Mouse (Mus musculus) kidney, postnatal 0 days (tissue): ENCODE results near the gene Mob3b. TPM values are rescaled to one million over a fixed set of nuclear protein-coding genes. Genes with fewer than 3 reads are reported as not detected.

Experiments
- ATAC-seq: fragments of 200-750 bp; cut with Nextera tagmentation; replicated peaks from 2 replicates; pipeline ENCODE4 v1.8.0; 2017; ENCODE audit warnings: low read depth, moderate number of reproducible peaks, moderate TSS enrichment, moderate library complexity; ENCODE audit not compliant: low FRiP score
- DNase-seq: peaks from one replicate; pipeline ENCODE4 v3.0.0-alpha.2; 2016; ENCODE audit warnings: low spot score
- H3K27ac ChIP-seq: fragments of 300-500 bp; sonication (generic); 2 replicates; pipeline ENCODE4 v1.5.1; 2014; ENCODE audit warnings: mild to moderate bottlenecking
- H3K27me3 ChIP-seq: fragments of 300-500 bp; sonication (generic); 2 replicates; pipeline ENCODE4 v1.6.1; 2014; ENCODE audit warnings: low read length, mixed read lengths; ENCODE audit not compliant: insufficient read depth
- H3K36me3 ChIP-seq: fragments of 300-500 bp; sonication (generic); 2 replicates; pipeline ENCODE4 v1.6.1; 2014; ENCODE audit warnings: low read length, mixed read lengths; ENCODE audit not compliant: insufficient read depth
- H3K4me1 ChIP-seq: fragments of 300-500 bp; sonication (generic); replicated peaks from 2 replicates; pipeline ENCODE4 v1.6.1; 2014; ENCODE audit warnings: antibody characterized with exemption, low read length, mixed read lengths; ENCODE audit not compliant: insufficient read depth
- H3K4me2 ChIP-seq: fragments of 300-500 bp; sonication (generic); 2 replicates; pipeline ENCODE4 v1.6.1; 2014; ENCODE audit warnings: mild to moderate bottlenecking, low read length, moderate library complexity, mixed read lengths
- H3K4me3 ChIP-seq: fragments of 300-500 bp; sonication (generic); replicated peaks from 2 replicates; pipeline ENCODE4 v1.5.1; 2014; ENCODE audit warnings: low read depth, low read length
- H3K9ac ChIP-seq: fragments of 300-500 bp; sonication (generic); 2 replicates; pipeline ENCODE4 v1.6.1; 2014; ENCODE audit warnings: low read depth, low read length
- H3K9me3 ChIP-seq: fragments of 300-500 bp; sonication (generic); replicated peaks from 2 replicates; pipeline ENCODE4 v1.6.1; 2016; ENCODE audit warnings: low read length, inconsistent platforms, mixed read lengths
- CTCF ChIP-seq: IDR thresholded peaks from 2 replicates; pipeline ENCODE4 v1.5.1; 2016; ENCODE audit warnings: antibody characterized with exemption, low read depth, mild to moderate bottlenecking, moderate library complexity
- WGBS: fragments of 180-500 bp; shearing (Covaris S2); extraction: QIAGEN DNeasy Blood & Tissue Kit; methylation state at CpG from one replicate; pipeline ENCODE4 v1.1.7; 2014; 5-methylcytosine and 5-hydroxymethylcytosine counted together
- polyA plus RNA-seq: library from polyadenylated mRNA; unstranded; fragments of >200 nt; fragmentation: Nextera tagmentation; extraction: Ambion mirVana; gene quantifications from 2 replicates; pipeline ENCODE4 v1.2.1, GENCODE M21; 2015

Gene Mob3b
- polyA plus RNA-seq, 1 experiment from 2014 or later: 13.1 TPM

GRCm38 (mm10) chr4:35052174-35052942 is 104.9 kb downstream of the Mob3b start:
- H3K4me3 ChIP-seq: no peak overlapping the region
- H3K27ac ChIP-seq: no peak overlapping the region; the same call in 1 of the 2 replicates
- 40% methylated on average over 6 of the region's 6 CpGs for WGBS
- no peaks in the 10 kb centered on the region for H3K27me3 ChIP-seq
- H3K4me1 ChIP-seq: peaks cover 13% of the 10 kb centered on the region
- no peaks in the 10 kb centered on the region for H3K9me3 ChIP-seq
- H3K36me3 ChIP-seq: no peaks in the 10 kb centered on the region
- ATAC-seq (no peak; the same call in 1 of the 2 replicates), DNase-seq (peak; percentile 86)
- no peak overlapping the region for H3K4me2 ChIP-seq
- TF ChIP-seq CTCF: no peak
- H3K9ac ChIP-seq: no peak overlapping the region

- Histone ChIP-seq H3K36me3 (no peaks in the 10 kb centered on the region), H3K9me3 (no peaks in the 10 kb centered on the region), H3K27ac (no peak overlapping the region), H3K4me1 (peaks cover 13% of the 10 kb centered on the region), H3K4me3 (no peak overlapping the region), H3K4me2 (no peak overlapping the region), H3K9ac (no peak overlapping the region), H3K27me3 (no peaks in the 10 kb centered on the region)
- ATAC-seq (no peak), DNase-seq (no peak)
- no peak for TF ChIP-seq CTCF
- 72% methylated on average over 7 of the region's 7 CpGs for WGBS
These were observed 106.1 kb downstream of the Mob3b start for GRCm38 (mm10) chr4:35051152-35051551.

DNA sequence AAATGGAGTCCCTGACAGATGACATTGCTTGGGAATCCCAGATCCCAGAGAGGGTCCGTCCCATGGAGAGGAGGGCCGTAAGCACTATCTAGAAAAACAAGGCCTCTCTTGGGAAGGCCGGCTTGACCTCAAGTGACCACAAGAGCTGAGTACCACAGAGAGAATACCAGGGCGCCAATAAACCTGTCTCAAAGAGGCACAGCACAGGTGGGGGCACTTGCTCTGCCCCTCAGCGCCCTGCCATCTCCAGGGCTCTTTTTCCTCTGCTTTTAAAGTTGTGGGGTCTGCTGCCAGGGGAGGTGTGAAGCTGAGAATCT is 107.6 kb downstream of the Mob3b start:
- no peaks in the 10 kb centered on the region for H3K27me3 ChIP-seq
- no peak overlapping the region for H3K4me2 ChIP-seq
- DNase-seq (no peak), ATAC-seq (no peak; the same call in 1 of the 2 replicates)
- 36% methylated on average over 5 of the region's 5 CpGs for WGBS
- no peak for TF ChIP-seq CTCF
- no peaks in the 10 kb centered on the region for H3K9me3 ChIP-seq
- no peak overlapping the region for H3K4me3 ChIP-seq
- H3K36me3 ChIP-seq: no peaks in the 10 kb centered on the region
- H3K27ac ChIP-seq: no peak overlapping the region
- H3K4me1 ChIP-seq: peaks cover 13% of the 10 kb centered on the region
- H3K9ac ChIP-seq: no peak overlapping the region

DNA sequence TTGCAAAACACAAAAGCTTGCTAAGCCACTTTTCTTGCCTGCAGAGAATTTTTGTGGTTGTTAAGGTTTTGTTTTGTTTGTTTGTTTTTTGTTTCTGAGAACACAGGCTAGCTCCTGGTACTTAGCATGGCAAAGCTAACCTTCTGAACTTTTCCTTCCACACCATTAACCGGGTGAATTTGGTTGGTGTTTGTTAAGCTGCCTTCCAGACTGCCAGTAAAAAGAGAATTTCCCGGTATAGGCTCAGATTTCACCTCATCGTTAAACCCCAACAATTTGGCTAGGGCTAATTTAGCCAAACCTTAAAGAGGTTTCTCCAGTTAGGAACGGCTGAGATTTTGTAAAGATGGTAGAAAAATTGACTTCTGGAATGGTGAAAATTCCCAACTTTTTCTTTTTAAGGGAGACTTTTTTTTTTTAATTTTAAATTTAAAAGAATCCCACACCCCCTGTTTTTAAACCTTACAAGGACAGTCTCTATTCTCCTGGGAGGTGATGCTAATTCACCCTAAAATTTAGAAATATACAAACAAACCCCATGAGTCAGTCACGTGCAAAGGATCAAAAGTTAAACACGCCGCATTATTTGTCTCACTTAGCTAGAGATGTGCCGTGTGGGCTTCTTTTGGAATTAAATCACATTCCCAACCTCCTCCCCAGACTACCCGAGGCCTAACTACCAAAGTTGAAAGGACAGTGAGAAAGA is 108.1 kb downstream of the Mob3b start:
- WGBS: 35% methylated on average over 9 of the region's 9 CpGs
- DNase-seq: peak; percentile 60

DNA sequence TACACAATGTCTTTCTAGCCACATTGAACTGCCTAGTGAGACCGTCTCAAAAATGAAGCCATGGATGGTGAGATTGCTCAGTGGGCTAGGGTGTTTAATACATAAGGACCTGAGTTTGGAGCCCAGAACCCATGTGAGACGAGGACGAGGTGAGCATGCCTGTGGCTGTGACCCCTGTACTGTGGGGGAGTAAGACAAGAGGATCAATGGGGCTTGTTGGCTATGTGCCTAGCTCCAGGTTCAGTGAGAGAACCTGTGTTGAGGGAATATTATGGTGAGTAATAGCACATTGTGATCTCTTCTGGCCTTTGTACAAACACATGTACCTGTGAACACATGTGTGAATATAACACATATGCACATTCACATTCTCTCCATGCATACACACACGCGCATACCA is 116.4 kb downstream of the Mob3b start:
- H3K4me2 ChIP-seq: no peak overlapping the region
- H3K4me1 ChIP-seq: no peaks in the 10 kb centered on the region
- H3K36me3 ChIP-seq: no peaks in the 10 kb centered on the region
- no peak for TF ChIP-seq CTCF
- 83% methylated on average over 5 of the region's 5 CpGs for WGBS
- no peak for ATAC-seq
- H3K9ac ChIP-seq: no peak overlapping the region
- H3K4me3 ChIP-seq: no peak overlapping the region
- DNase-seq: no peak
- no peak overlapping the region for H3K27ac ChIP-seq
- no peaks in the 10 kb centered on the region for H3K27me3 ChIP-seq
- no peaks in the 10 kb centered on the region for H3K9me3 ChIP-seq

More for the DNA sequence above, 108.1 kb downstream of the Mob3b start:
- Histone ChIP-seq H3K9ac (no peak overlapping the region), H3K4me1 (peaks cover 13% of the 10 kb centered on the region), H3K36me3 (no peaks in the 10 kb centered on the region), H3K4me3 (no peak overlapping the region), H3K27ac (no peak overlapping the region), H3K27me3 (no peaks in the 10 kb centered on the region), H3K4me2 (no peak overlapping the region), H3K9me3 (no peaks in the 10 kb centered on the region)
- ATAC-seq: no peak
- TF ChIP-seq CTCF: no peak

DNA sequence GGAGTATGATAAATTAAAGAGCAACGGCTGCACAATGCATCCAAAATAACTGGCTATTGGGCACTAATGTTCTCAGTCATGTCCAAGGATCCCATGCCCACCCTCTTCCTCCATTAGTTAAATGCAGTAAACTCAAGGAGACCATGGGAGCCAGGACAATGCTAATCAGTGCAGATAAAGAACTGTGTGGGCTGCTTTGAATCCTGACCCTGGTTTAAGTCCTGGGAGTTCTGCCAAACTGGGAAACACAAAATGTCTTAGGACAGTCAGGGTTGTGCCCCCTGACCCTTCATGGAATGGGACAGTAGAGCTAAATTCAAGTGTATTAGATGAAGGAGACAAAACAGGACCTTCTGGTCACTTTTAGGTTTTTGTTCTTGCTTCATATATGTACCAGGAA is 117.0 kb downstream of the Mob3b start:
- ATAC-seq (no peak), DNase-seq (no peak)
- H3K27ac ChIP-seq: no peak overlapping the region
- no peak overlapping the region for H3K4me2 ChIP-seq
- no peaks in the 10 kb centered on the region for H3K4me1 ChIP-seq
- no peaks in the 10 kb centered on the region for H3K9me3 ChIP-seq
- TF ChIP-seq CTCF: no peak
- no peaks in the 10 kb centered on the region for H3K27me3 ChIP-seq
- H3K4me3 ChIP-seq: no peak overlapping the region
- no peak overlapping the region for H3K9ac ChIP-seq
- H3K36me3 ChIP-seq: no peaks in the 10 kb centered on the region
- 66% methylated on average over 1 of the region's 1 CpGs for WGBS
